Mouse (Mus musculus): ENCODE results near the gene Slc38a11. TPM values are rescaled to one million over a fixed set of nuclear protein-coding genes. Genes with fewer than 3 reads are reported as not detected.

The Slc38a11 gene
- polyA plus RNA-seq (2015; fragmentation: Illumina TruSeq; extraction: RNeasy Lipid Tissue Mini Kit (QIAGEN cat#74804); ENCODE audit: low read depth, low replicate concordance) = 5.0 TPM

DNA sequence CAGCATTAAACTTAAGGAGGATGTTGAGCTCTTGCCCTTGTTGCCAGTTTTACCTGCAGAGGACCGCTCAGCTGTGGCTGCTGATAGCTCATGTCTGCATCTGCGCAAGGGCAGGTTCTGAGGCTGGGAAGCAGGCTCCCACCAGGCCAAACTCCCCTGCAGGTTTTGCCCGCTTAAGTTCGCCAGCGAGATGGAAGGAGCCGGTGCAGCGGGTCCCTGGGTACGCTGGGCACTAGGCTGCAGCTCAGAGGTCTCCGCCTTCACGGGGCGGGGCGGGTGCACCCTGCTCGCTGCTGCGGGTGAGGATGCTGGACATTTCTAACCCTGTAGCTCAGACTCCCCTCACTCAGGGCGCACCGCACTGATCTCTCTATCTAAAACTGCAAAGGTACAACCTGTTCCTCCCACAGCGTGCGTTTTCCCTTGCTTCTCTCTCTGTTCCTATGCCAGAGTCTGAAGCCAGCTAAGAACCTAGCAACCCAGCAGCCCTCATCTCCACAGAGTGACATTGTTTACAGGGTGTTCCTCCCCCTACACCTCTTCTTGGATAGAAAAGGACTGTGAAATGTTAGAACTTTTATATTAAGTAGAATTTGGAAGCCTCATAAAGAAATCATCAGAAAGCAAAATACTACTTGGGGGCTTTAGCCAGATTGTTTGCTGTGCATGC, at the start of gene Slc38a11:
Slc38a11 (minus strand) TSS at position 207 of the 670 bp plus-strand sequence.

Other genes with a start within 250 kb of the Slc38a11 start
- 8.0 TPM for gene Cobll1, start 124.6 kb downstream of the Slc38a11 start, polyA plus RNA-seq (2015; fragmentation: Illumina TruSeq; extraction: RNeasy Lipid Tissue Mini Kit (QIAGEN cat#74804); ENCODE audit: low read depth, low replicate concordance)
- gene Scn3a, start 203.6 kb upstream of the Slc38a11 start, polyA plus RNA-seq (2015; fragmentation: Illumina TruSeq; extraction: RNeasy Lipid Tissue Mini Kit (QIAGEN cat#74804); ENCODE audit: low read depth, low replicate concordance) = 14.8 TPM

Measured in brain, adult 10 weeks (tissue).